Mouse (Mus musculus): ENCODE measurements around the gene Dclk2. TPM values are rescaled to one million over a fixed set of nuclear protein-coding genes. Genes with fewer than 3 reads are reported as not detected.

The Dclk2 gene
- 68.7 and 74.1 TPM in 2 replicates for polyA plus RNA-seq (2016; fragmentation: Nextera tagmentation; extraction: Ambion mirVana)

- Histone ChIP-seq H3K27ac (replicated peaks) (peak within 1 kb of the TSS; percentile 94), H3K4me2 (replicated peaks) (peak within 1 kb of the TSS; percentile 62), H3K4me3 (peak within 1 kb of the TSS; percentile 75), H3K9me3 (no peaks in the 10 kb centered on the region), H3K4me1 (peaks cover 28% of the 10 kb centered on the region), H3K9ac (replicated peaks) (peak within 1 kb of the TSS; percentile 87), H3K27me3 (no peaks in the 10 kb centered on the region; the same call in 1 of the 2 replicates), H3K36me3 (peaks cover 16% of the 10 kb centered on the region; the same call in 1 of the 2 replicates)
- WGBS: under 1% methylated on average over 79 of the region's 91 CpGs
- ATAC-seq (ENCODE audit: low FRiP score, low read depth): peak; percentile 89
These were observed at the start of gene Dclk2 for GRCm38 (mm10) chr3:86920343-86921083. Gene Dclk2 (minus strand): TSS chr3:86920852.

DNA sequence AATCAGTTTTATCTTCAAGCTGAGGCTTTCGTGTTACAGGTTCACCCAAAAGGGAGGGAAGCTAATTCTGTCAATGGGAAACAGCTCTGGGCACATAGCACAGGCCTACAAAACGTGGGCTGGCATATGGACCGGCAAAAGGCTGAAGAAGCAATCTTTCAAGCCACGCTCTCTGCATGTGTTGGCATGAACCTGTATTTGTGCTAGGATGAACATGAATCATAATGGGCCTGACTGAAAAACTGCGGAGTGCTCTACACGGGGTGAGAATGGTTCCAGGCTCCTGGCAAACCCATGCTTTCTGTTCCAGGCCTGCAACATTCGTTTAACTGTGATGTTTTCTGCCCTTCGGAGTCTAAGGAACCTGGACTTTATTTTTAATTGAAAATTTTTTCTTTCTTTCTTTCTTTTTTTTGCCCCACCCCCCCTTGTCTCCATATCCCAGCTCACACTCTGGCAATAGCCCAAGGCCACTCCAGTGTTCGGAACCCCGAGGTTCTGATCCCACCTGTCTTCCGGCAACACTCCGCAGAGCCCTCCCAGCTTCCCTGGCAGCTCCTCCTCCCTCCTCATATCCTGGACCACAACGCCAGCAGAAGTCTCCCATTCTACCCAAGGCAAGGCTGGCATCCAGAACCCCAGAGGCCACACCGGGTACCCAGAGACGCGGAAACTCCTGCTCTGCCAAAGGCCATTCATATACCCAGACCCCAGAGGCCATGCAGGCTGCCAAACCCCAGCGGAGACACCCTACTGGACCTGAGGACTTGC, 42.2 kb upstream of the Dclk2 start:
- no peaks in the 10 kb centered on the region for H3K36me3 ChIP-seq
- no peaks in the 10 kb centered on the region for H3K4me1 ChIP-seq
- no peak overlapping the region for H3K27ac ChIP-seq (replicated peaks)
- no peaks in the 10 kb centered on the region for H3K9me3 ChIP-seq
- no peak overlapping the region for H3K9ac ChIP-seq (replicated peaks)
- 88% methylated on average over 17 of the region's 17 CpGs for WGBS
- no peak overlapping the region for H3K4me2 ChIP-seq (replicated peaks)
- H3K4me3 ChIP-seq: no peak overlapping the region
- no peaks in the 10 kb centered on the region for H3K27me3 ChIP-seq
- ATAC-seq (ENCODE audit: low FRiP score, low read depth): no peak

DNA sequence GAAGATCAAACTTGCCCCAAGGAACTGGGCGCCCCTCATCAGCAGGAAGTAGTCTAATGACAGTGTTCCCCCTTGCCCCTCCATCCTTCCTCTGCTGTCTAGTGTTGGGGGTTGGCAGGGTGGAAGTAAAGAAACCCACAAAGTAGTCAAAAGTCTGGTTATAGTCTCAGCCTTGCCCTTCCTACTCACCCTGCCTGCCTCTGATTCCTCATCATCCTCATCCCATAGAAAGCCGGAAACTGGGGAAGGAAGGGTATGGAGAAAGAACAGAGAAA, 40.7 kb upstream of the Dclk2 start:
- H3K4me2 ChIP-seq (replicated peaks): no peak overlapping the region
- no peaks in the 10 kb centered on the region for H3K36me3 ChIP-seq
- H3K27ac ChIP-seq (replicated peaks): no peak overlapping the region
- no peaks in the 10 kb centered on the region for H3K9me3 ChIP-seq
- no peaks in the 10 kb centered on the region for H3K27me3 ChIP-seq
- H3K4me3 ChIP-seq: no peak overlapping the region
- H3K9ac ChIP-seq (replicated peaks): no peak overlapping the region
- 88% methylated on average over 2 of the region's 2 CpGs for WGBS
- no peaks in the 10 kb centered on the region for H3K4me1 ChIP-seq
- no peak for ATAC-seq (ENCODE audit: low FRiP score, low read depth)

DNA sequence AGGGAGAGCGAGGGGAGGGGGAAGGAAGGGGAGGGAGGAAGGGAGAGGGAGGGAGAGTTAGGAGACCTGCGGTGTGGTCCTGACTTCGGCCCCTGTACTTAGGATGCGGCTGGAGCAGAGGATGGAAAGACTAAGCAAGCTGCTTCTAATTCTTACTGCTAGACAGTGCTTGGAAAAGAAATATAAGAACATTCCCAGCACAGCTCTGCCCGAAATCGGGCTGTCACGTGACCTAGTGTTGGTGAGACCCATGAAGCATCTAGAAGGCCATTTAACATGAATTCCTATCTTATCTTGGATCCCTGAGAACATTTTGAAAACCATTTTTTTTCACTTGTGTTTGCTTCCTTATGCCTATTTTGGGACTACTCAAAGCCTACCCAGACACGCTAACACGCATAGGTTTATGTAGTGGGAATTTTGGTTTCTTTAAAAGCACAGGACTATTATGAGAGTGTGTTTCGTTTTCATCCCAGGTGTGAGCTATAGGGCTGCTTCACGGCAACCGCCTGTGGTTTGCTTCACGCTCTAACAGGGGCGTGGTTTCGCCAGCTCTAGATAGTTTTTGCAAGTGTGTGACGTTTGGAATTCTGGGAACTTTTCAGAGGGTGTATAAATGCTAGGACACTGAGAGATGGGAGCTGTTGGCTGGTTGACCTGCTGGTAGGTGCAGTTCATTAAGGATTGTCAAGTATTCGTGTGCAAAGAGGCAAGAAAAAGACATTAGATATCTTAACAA, 40.2 kb upstream of the Dclk2 start:
- no peaks in the 10 kb centered on the region for H3K4me1 ChIP-seq
- no peaks in the 10 kb centered on the region for H3K9me3 ChIP-seq
- no peak overlapping the region for H3K9ac ChIP-seq (replicated peaks)
- no peak overlapping the region for H3K4me2 ChIP-seq (replicated peaks)
- no peak overlapping the region for H3K27ac ChIP-seq (replicated peaks)
- H3K36me3 ChIP-seq: no peaks in the 10 kb centered on the region
- WGBS: 87% methylated on average over 17 of the region's 17 CpGs
- no peak overlapping the region for H3K4me3 ChIP-seq
- H3K27me3 ChIP-seq: no peaks in the 10 kb centered on the region
- ATAC-seq (ENCODE audit: low FRiP score, low read depth): no peak

DNA sequence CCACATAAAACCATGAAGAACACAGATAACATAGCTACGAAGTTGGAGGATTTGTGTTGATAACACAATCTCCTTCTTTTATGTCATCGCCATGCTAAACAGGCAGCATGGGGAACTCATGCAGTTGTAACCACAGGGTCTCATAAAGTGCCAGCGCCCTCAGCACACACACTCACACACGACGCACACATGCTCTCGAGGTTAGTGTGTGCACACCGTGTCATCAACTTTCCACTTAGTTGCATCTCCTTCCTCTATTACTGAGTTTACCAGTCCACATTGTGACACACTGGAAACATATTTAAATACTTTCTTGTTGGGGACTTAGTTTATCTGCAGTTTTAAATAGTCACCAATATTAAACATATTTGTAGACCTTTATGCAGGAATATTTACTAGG, 38.4 kb upstream of the Dclk2 start:
- H3K4me3 ChIP-seq: no peak overlapping the region
- H3K27me3 ChIP-seq: no peaks in the 10 kb centered on the region
- H3K27ac ChIP-seq (replicated peaks): no peak overlapping the region
- H3K36me3 ChIP-seq: no peaks in the 10 kb centered on the region
- H3K9me3 ChIP-seq: peaks cover 2% of the 10 kb centered on the region; the same call in 1 of the 2 replicates
- 93% methylated on average over 7 of the region's 7 CpGs for WGBS
- H3K9ac ChIP-seq (replicated peaks): no peak overlapping the region
- no peaks in the 10 kb centered on the region for H3K4me1 ChIP-seq
- H3K4me2 ChIP-seq (replicated peaks): no peak overlapping the region
- no peak for ATAC-seq (ENCODE audit: low FRiP score, low read depth)

GRCm38 (mm10) chr3:86955376-86955775, 34.7 kb upstream of the Dclk2 start:
- no peak overlapping the region for H3K4me2 ChIP-seq (replicated peaks)
- no peaks in the 10 kb centered on the region for H3K4me1 ChIP-seq
- peaks cover 7% of the 10 kb centered on the region; the same call in 1 of the 2 replicates for H3K9me3 ChIP-seq
- H3K27me3 ChIP-seq: no peaks in the 10 kb centered on the region
- H3K9ac ChIP-seq (replicated peaks): no peak overlapping the region
- no peaks in the 10 kb centered on the region for H3K36me3 ChIP-seq
- no peak overlapping the region for H3K4me3 ChIP-seq
- WGBS: 63% methylated on average over 4 of the region's 4 CpGs
- ATAC-seq (ENCODE audit: low FRiP score, low read depth): no peak
- H3K27ac ChIP-seq (replicated peaks): no peak overlapping the region

DNA sequence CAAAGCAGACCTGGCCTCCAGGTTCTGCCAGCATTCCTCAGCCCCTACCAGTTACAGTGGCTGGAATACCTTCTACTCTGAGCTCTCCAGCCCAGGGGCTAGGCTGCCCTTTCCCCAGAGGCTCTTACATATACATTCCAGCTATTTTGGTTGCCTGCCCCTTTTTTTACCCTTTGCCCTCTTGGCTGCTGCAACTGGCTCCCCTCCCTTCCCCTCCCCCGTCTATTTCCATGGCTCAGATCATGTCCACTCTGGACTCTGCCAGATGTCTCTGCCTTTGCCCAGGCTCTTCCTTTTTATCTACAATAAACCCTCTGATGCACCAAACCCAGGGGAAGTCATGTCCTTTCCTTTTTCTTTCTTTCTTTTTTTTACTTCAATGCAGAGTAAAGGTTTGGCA, 33.9 kb upstream of the Dclk2 start:
- ATAC-seq (ENCODE audit: low FRiP score, low read depth): no peak
- H3K9me3 ChIP-seq: peaks cover 7% of the 10 kb centered on the region; the same call in 1 of the 2 replicates
- H3K27ac ChIP-seq (replicated peaks): no peak overlapping the region
- no peaks in the 10 kb centered on the region for H3K36me3 ChIP-seq
- H3K4me3 ChIP-seq: no peak overlapping the region
- H3K4me1 ChIP-seq: no peaks in the 10 kb centered on the region
- H3K9ac ChIP-seq (replicated peaks): no peak overlapping the region
- H3K4me2 ChIP-seq (replicated peaks): no peak overlapping the region
- no peaks in the 10 kb centered on the region for H3K27me3 ChIP-seq
- WGBS: 71% methylated on average over 1 of the region's 1 CpGs

DNA sequence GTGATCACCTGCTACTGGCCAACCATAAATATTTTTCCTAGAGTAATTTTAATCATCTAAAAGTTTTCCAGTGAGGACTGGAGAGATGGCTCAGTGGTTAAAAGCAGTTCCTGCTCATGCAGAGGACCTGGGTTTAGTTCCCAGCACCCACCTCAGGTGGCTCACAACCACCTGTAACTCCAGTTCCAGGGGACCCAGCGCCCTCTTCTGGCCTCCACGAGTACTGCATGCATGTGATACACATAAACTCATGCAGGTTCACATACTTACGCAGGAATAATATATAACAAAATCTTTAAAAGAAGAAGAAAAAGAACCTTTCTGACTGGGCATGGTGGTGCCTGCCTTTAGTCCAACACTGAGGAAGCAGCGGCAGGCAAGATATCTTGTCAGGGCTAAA, 33.2 kb upstream of the Dclk2 start:
- H3K27me3 ChIP-seq: no peaks in the 10 kb centered on the region
- H3K4me2 ChIP-seq (replicated peaks): no peak overlapping the region
- H3K4me1 ChIP-seq: no peaks in the 10 kb centered on the region
- no peak for ATAC-seq (ENCODE audit: low FRiP score, low read depth)
- H3K9ac ChIP-seq (replicated peaks): no peak overlapping the region
- H3K27ac ChIP-seq (replicated peaks): no peak overlapping the region
- no peak overlapping the region for H3K4me3 ChIP-seq
- no peaks in the 10 kb centered on the region for H3K36me3 ChIP-seq
- peaks cover 7% of the 10 kb centered on the region; the same call in 1 of the 2 replicates for H3K9me3 ChIP-seq
- 83% methylated on average over 4 of the region's 4 CpGs for WGBS

DNA sequence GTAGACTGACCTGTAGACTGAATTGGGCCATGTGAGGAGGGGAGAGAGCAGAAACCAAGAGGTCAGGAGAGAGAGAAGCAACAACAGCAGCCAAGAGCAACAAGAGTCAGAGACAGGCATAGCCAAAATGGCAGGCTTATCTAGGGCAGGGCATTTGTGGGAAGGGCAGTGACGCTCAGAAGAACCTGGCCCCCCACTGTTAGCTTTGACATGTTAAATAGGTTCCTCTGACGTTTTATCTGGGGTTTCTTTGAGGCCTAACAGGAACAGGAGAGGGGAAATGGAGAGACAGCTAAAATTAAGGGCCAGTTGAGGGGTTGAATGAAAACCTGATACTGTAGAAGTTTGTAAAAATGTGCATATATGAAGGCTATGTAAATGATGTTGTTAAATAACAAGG, 30.0 kb upstream of the Dclk2 start:
- Histone ChIP-seq H3K27me3 (no peaks in the 10 kb centered on the region), H3K4me3 (no peak overlapping the region), H3K9ac (replicated peaks) (no peak overlapping the region), H3K27ac (replicated peaks) (no peak overlapping the region), H3K4me2 (replicated peaks) (no peak overlapping the region), H3K4me1 (no peaks in the 10 kb centered on the region), H3K9me3 (peaks cover 7% of the 10 kb centered on the region; the same call in 1 of the 2 replicates), H3K36me3 (no peaks in the 10 kb centered on the region)
- ATAC-seq (ENCODE audit: low FRiP score, low read depth): no peak
- WGBS: 25% methylated on average over 2 of the region's 2 CpGs

GRCm38 (mm10) chr3:86936254-86936836, 15.7 kb upstream of the Dclk2 start:
- Histone ChIP-seq H3K4me1 (peaks cover 10% of the 10 kb centered on the region), H3K9ac (replicated peaks) (no peak overlapping the region), H3K36me3 (no peaks in the 10 kb centered on the region), H3K4me2 (replicated peaks) (no peak overlapping the region), H3K27me3 (no peaks in the 10 kb centered on the region), H3K4me3 (no peak overlapping the region), H3K9me3 (no peaks in the 10 kb centered on the region), H3K27ac (replicated peaks) (peak overlapping the region; percentile 72)
- 8% methylated on average over 2 of the region's 2 CpGs for WGBS
- peak; percentile 92 for ATAC-seq (ENCODE audit: low FRiP score, low read depth)

GRCm38 (mm10) chr3:86933446-86933845, 12.8 kb upstream of the Dclk2 start:
- Histone ChIP-seq H3K9me3 (no peaks in the 10 kb centered on the region), H3K4me1 (peaks cover 10% of the 10 kb centered on the region), H3K36me3 (no peaks in the 10 kb centered on the region), H3K9ac (replicated peaks) (no peak overlapping the region), H3K27me3 (no peaks in the 10 kb centered on the region), H3K4me3 (no peak overlapping the region), H3K4me2 (replicated peaks) (no peak overlapping the region), H3K27ac (replicated peaks) (no peak overlapping the region)
- 86% methylated on average over 7 of the region's 7 CpGs for WGBS
- no peak for ATAC-seq (ENCODE audit: low FRiP score, low read depth)

DNA sequence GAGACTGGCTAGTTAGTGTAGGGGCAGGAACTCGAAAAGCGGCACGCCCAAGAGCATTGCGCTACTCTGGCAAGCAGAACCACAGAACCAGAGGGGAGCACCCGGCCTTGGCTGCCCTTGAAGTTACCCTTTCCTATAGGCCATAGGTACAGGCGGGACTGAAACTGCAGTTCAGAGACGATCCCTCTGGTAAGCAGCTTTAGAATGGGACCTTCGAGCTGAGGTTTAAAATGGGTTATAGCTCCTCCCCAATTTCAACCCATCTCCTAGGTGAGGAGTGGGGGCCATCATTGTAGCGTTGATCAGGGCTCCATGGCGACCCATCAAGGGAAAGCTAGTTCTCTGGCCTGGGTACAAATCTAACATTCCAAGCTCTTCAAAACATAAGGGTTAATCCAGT, 3.0 kb upstream of the Dclk2 start:
- WGBS: 83% methylated on average over 10 of the region's 10 CpGs
- Histone ChIP-seq H3K27me3 (no peaks in the 10 kb centered on the region; the same call in 1 of the 2 replicates), H3K9ac (replicated peaks) (no peak overlapping the region), H3K4me3 (no peak overlapping the region), H3K9me3 (no peaks in the 10 kb centered on the region), H3K4me1 (peaks cover 5% of the 10 kb centered on the region), H3K36me3 (no peaks in the 10 kb centered on the region), H3K27ac (replicated peaks) (no peak overlapping the region), H3K4me2 (replicated peaks) (no peak overlapping the region)
- ATAC-seq (ENCODE audit: low FRiP score, low read depth): no peak

Data from midbrain, embryonic 12.5 days (tissue).